Mouse (Mus musculus) frontal cortex, postnatal 36 days (tissue): Measurements from ENCODE around the gene Cgn.
"Not testable (repeated sequence)": the region's sequence is repeated elsewhere in the genome, so short reads cannot be mapped to it uniquely, and the experiment has no call there.

Experiments
- DNase-seq, 2 experiments: peaks; one replicate each; pipeline ENCODE4 v3.0.0; 2022; ENCODE audit warnings: low spot score in 2 of 2

The Cgn gene

GRCm38 (mm10) chr3:94789516-94789915, 3.2 kb upstream of the Cgn start:
- DNase-seq: no peak

DNA sequence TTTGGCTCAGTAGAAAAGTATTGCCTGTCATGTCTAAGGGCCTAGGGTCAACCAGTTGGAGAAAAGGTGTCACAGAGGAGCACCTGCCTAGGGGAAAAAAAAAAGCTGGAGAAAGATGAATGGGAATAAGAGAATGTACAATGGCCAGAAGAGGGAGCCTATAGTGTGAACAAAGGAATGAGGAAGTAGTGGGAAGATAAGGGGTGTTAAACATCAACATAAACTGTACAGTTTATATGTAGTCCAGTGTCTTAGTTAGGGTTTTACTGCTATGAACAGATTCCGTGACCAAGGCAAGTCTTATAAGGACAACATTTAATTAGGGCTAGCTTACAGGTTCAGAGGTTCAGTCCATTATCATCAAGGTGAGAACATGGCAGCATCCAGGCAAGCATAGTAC, 2.8 kb upstream of the Cgn start:
- DNase-seq: no peak

DNA sequence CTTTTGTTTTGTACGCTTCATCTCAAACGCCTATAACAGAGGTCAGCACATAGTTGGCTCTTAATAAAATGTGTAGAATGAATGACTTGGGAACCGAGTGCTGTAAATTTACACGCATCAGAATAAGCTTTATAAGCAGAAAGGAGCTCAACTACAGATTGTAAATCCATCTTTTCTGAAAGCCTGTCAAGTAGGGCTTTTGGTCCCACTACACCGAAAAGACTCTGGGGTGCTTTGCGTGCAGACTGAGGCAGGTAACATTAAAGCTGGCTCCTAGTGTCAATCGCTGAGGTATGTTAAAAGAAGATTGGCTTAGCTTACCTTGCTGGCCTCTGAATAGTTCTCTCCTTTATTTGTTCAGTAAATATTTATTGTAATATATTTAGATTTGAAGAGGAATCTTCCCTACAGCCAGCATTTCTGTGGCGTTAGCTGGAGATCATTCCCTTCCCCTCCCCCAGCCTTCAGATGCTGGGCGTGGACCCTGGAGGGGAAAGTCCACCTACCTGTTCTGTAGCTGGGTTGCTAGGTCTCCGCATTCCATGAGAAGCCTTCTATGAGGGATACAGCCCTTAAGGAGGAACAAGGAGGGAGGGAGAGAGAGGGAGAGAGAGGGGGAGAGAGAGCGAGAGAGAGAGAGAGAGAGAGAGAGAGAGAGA, 959 bp upstream of the Cgn start:
- DNase-seq: peak in 1 of 2 experiments; percentile 6

DNA sequence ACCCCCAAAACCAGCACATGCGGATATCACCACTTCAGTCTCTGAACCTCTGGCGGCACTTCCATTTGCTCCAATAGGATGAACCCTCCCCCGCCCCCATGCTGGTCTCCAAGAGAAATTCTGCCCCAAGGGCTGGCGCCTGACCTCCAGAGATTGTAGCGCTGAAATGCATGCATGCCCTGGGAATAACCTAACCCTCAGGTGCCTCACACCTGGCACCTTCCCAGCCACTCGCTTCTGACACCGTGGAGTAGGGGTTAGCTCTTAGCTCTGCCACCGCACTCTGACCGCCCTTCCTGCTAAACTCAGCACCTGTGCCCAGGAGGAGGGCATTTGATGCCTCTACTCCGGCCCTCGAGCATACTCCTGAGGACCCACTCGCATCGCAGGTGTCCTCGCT, 334 bp downstream of the Cgn start:
- no peak for DNase-seq

DNA sequence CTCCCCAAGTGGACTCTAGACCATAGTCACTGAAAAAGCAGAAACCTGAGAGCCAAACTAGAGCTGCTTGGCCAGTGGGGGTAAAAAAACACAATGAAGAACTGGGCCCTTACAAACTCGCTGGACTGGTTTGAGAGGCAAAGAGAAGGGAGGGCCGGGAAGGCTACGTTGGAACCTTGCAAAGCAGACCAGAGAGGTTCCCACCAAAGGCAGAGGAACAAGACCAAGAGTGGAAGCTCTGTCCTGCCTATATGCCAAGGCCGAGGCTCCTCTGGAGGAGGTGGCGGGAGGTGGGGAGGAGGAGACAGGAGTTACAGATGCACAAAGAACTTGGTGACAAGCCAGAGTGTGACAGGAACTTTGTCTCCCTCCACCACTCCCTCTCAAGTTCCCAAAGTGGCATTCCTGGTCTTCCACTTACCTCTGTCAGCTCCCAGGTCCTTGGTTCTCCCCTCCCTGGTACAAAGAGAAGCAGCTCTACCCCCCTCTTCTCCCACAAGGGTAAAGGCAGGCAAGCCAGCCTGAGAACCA, 2.1 kb downstream of the Cgn start:
- DNase-seq: no peak

DNA sequence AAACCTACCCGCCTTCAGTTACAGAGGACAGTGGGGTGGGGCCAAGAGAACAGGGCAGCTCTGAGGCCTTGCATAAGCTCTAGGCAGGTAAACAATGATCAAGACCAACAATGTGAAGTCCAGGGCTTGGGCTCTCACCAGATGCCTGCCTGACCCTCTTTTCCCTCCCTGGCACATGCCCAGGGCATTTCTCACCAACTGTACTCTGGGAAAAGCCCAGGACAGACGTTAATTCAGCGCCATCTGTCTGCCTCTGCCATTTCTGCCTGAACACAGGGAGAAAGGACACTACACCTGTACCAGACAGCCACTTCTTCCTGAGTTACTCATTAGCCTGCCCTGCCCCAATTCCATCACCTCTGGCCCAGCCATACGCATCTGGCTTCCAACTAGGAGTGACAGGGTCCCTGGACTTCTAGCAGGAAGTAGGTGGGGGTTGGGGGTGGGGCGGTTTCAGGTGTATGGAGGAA, 2.8 kb downstream of the Cgn start:
- DNase-seq: no peak

DNA sequence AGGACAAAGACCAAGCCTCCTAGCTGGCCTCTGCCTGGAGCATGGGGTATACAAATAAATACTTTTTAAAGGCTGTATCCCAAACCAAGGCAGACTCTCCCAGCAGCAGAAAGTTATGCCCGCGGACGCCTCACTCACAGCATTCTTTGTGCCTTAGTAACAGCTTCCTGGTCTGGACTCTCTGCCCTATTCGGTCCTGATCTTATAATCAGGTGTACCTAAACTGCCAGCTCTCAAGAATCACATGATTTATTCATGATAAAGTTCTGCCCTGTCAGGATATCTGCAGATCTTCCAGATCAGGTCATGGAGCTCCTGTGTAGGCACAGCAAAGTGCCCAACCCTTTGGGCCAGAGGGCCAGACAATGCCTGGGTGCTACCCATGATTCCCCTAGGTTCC, 3.4 kb downstream of the Cgn start:
- DNase-seq: no peak

DNA sequence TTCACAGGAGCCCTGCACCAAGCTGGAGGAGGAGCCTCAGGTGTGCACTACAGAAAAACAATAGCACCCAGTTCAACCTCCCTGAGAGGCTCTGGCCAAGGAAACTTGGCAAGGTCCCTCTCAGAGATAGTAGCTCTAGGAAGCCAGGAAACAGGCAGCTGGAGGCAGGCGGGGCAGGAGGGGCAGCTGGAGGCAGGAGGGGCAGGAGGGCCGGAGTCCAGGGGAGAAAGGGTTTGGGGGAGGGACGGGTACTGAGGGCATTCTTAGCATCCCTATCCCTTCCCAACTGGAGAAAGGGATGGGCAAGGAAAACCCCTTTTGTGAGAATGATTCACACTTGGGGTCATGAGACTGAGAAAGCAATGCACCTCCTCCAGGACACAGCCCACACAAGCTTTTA, 4.9 kb downstream of the Cgn start:
- no peak for DNase-seq

DNA sequence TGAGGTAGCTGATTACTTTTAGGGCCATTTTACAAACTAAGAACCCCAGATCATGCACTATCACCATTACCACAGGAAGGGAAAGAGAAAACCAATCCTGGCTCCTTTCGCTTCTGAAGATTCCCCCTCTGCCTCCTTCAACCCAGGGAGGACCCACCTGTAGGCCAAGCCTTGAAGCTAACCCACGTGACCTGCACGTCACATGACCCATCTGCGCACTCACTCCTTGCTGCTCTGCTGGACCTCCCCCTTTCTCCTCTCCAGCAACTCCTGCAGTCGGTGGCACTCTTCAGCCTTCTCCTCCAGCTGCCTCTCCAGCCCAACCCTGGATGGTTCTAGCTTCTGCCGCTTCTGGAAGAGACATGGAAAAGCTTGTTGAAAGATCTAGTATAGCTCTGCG, 10.4 kb downstream of the Cgn start:
- DNase-seq: no peak

DNA sequence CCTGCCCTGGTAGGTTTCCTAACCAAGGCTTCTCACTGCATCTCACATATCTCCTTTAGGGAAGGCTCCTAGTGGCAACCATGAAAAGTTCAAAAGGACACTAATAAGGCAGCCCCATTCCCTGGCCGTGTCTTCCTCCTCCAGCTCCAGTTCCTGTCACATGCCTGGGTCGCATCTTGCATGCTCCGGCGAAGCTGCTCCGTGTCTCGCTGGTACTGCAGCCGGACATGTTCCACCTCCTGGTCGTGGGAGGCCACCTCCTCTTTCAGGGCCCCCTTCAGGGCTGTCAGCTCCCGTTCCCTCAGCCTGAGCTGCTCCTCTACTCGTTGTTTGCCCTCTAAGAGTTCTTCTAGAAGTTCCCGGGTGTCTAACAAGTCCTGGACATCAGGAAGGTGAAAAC, 12.3 kb downstream of the Cgn start:
- no peak for DNase-seq

DNA sequence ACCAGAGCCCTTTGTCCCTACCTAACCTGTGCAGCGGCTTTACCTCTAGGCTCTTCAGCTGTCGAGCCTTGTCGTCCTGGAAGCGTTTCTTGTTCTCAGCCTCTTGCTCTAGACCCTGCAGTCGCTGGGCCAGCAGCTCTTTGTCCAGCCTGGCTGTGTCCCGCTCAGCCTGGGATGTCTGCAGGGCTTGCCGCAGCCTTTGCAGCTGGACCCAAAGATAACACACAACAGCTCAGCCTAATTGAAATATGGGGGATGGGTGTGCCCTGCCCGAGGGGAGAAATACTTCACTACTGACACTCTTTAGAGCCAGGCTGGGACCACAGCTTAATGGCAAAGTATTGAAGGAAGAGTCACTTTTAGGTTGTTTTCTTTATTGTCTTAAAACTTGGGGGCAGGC, 20.8 kb downstream of the Cgn start:
- not testable (repeated sequence) for DNase-seq

DNA sequence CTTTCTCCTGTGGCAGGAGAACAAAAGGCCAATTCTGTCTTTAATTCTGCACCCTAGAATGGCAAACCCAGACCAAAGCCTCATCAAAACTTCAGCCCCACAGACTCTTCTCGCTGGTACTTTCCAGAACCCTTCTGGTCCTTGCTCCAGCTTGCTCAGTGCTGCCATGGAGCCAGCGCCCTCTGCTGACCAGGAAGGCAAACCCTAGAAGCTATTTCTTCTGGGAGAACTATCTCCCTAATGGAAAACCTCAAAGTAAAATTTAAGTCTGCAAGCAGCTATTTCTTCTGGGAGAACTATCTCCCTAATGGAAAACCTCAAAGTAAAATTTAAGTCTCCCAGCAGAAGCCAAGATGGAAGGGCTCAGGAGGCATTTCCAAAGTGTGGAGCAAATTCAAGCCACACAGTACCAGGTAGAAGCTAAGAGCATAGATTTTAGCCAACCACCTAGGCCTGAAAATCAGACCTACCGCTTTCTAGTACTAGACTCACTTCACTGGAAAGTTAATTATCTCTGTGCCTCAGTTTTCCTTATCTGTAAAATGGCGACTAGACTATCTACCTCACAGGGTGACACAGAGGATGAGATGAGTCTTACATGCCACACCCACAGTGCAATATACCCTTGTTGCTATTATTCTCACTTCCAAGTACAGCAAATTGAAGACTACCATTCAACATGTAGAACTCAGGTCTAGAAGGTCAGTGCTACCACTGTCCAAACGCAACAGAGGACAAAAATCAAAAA, 21.6 kb downstream of the Cgn start:
- DNase-seq: not testable (repeated sequence)

GRCm38 (mm10) chr3:94758427-94758826, 27.9 kb downstream of the Cgn start:
- DNase-seq: not testable (repeated sequence)

- peak; percentile 5 to 12 for DNase-seq
These were observed 28.3 kb downstream of the Cgn start for GRCm38 (mm10) chr3:94758056-94758409.

GRCm38 (mm10) chr3:94757251-94758055, 28.8 kb downstream of the Cgn start:
- DNase-seq: not testable (repeated sequence)

DNA sequence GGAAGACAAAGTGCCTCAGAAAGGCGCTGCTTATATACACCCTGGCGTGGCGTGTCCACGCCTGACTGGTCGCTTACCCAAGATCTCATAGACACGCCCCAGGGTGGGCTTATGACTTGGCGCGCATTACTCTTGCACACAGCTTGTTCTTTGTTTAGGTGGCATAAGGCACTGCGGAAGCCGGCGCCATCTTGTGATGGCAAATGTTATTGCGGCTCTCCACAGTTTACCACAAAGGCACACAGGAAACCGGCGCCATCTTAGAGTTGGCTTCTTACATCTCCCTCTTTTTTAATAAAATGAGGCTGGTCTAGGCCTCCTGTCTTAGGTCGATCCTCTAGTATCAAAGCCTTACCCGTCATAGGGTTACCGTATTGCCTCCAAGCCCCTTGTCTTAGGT, 40.6 kb downstream of the Cgn start:
- no peak for DNase-seq

DNA sequence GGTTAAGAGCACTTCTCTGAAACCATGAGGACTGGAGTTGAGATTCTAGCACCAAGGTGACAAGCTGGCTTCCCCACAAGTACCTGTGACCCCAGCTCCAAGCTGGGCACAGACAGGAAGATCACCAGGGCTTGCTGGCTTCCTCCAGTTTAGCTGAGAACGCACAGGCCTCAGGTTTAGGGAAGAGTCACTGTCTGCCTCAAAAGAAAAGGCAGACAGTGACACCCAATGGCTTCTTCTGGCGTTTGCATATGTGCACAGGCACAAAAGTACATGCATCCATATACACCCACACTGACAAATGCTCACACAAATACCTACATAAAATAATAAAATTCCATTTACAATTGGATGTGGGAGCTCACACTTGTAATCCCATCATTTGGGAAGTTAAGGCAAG, 62.7 kb downstream of the Cgn start:
- peak; percentile 20 to 23 for DNase-seq

GRCm38 (mm10) chr3:94718253-94718652, 68.0 kb downstream of the Cgn start:
- not testable (repeated sequence) for DNase-seq

DNA sequence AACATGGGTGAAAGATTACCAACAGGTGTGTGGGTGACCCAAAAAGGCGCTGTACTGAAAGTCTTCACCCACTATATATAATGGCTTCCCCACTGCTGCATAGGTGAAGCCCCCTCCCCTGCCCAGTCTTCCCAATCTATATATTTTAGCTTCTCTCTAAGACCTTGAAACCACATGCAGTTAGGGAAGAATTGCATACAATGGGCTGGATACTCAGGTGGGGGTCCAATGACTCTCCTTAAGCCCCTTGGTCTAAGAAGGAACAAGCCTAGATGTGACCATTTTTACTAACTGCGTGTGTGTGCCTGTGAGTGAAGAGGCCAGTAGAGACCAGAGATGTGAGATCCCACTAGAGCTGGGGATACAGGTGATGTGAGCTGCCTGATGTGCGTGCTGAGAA, 72.9 kb downstream of the Cgn start:
- not testable (repeated sequence) for DNase-seq

DNA sequence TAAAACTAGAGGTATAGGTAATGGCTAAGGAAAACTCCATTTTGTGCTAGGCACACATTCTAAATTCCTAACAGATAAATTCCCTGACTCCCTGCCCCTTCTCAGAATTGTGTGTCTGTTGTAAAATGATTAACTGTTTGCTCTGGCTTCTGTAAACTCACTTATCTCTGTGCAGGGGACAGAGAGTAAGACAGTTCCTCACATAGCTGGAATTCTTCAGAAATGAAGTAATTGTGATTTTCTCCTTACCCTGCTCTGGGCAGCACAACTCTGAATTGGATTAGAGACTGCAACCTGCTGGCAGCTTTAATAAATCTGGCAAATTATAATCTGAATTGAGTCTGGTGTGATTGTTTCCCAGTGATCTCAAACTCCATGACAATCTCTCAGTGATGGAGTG, 75.7 kb downstream of the Cgn start:
- DNase-seq: not testable (repeated sequence)
